Mouse (Mus musculus) liver, embryonic 14.5 days (tissue): ENCODE measurements around the gene Cyp4f14.

ENCODE experiments used
- CTCF ChIP-seq: IDR thresholded peaks from 2 replicates; pipeline ENCODE4 v1.5.1; 2016; ENCODE audit warnings: antibody characterized with exemption, low read depth, control low read depth
- EP300 ChIP-seq: IDR thresholded peaks from 2 replicates; pipeline ENCODE4 v1.6.1; 2016; ENCODE audit warnings: antibody characterized with exemption, low read depth

GRCm38 (mm10) chr17:32872091-32872490 is 45.1 kb downstream of the Cyp4f14 start:
- TF ChIP-seq CTCF = no peak
- no peak for TF ChIP-seq EP300
